Mouse (Mus musculus): ENCODE measurements around the gene Appbp2.

Gene Appbp2

GRCm38 (mm10) chr11:85223248-85223647, 11.7 kb downstream of the Appbp2 start:
- no peak for DNase-seq (ENCODE audit: low spot score in 2 of 2)

- DNase-seq (ENCODE audit: low spot score in 2 of 2) = no peak
Measured at GRCm38 (mm10) chr11:85222561-85222960, 12.4 kb downstream of the Appbp2 start.

- DNase-seq (ENCODE audit: low spot score in 2 of 2) = no peak
Measured at GRCm38 (mm10) chr11:85219014-85219413, 15.9 kb downstream of the Appbp2 start.

DNA sequence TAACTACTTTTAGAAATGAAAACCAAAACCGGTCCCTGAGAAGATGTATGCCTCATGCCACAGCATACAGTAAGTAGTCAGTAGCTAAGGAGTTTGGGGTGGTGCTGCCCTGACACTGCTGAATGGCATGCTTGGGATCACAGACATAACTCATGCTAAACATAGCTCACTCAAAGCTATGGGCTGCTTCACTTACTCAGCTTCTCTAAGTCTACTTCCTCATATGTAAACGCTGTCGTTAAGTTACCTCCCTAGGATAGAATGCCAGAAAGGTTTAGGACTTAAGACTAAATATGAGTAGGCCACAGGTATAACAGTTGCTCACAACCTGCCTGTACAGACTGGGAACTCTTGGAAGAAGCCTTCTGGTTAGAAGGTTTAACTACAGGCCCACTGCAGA, 20.3 kb downstream of the Appbp2 start:
- no peak for DNase-seq (ENCODE audit: low spot score in 2 of 2)

GRCm38 (mm10) chr11:85213215-85213614, 21.7 kb downstream of the Appbp2 start:
- no peak for DNase-seq (ENCODE audit: low spot score in 2 of 2)

DNA sequence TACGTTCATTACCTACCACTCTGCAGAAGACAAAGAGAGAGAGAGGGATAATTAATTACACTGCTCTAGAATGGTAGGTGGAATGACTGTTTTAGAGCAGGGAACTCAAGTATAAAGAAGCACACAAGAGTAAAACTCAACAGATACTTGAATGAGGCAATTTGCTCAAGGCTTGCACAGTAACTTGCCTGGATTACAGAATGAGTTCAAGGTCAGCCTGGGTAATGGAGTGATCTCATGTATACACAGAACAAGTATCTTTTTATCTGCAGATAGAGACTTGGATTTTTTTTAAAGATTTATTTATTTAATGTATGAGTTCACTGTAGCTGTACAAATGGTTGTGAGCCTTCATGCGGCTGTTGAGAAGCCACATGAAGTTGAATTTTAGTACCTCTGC, 23.8 kb downstream of the Appbp2 start:
- DNase-seq (ENCODE audit: low spot score in 2 of 2) = no peak

DNA sequence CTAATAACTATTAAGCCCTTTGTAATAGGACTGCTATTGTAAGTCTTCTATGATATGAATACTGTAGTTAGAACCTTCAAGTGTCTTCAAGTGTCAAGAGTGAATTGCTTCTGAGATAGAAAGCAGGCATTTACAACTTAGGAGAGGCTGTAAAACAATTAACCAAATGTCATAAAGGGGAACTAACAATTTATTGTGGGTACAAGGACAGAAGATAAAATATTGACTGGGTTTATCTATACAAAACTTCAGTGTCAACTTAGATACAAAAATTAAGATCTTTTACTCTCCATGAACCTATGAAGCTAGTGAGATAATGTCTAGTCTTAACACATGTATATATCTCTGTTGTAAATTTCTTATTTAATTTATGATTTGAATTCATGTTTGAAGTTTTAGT, 28.7 kb downstream of the Appbp2 start:
- no peak for DNase-seq (ENCODE audit: low spot score in 2 of 2)

- DNase-seq (ENCODE audit: low spot score in 2 of 2) = no peak
Measured at GRCm38 (mm10) chr11:85198906-85199305, 36.0 kb downstream of the Appbp2 start.

GRCm38 (mm10) chr11:85196046-85196445, 38.9 kb downstream of the Appbp2 start:
- DNase-seq (ENCODE audit: low spot score in 2 of 2) = no peak

DNA sequence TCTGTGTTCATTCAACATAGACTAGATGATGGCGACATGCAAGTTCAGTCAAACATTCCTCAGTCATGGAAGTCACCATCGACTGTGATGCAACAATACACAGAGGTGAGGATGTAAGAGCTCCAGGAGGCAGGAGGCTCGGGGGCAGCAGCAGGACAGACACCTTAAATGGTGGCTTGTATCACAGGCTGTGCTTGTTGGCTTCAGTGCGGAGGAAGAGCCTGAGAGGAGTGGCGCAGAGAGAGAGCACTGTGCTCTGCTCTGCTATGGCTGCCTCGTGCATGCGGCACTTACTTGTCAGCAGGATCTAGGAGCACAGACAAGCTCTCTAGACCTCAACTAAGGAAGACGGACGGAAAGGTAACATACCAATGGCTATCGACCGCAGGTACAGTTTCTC, 40.7 kb downstream of the Appbp2 start:
- DNase-seq (ENCODE audit: low spot score in 2 of 2) = no peak

DNA sequence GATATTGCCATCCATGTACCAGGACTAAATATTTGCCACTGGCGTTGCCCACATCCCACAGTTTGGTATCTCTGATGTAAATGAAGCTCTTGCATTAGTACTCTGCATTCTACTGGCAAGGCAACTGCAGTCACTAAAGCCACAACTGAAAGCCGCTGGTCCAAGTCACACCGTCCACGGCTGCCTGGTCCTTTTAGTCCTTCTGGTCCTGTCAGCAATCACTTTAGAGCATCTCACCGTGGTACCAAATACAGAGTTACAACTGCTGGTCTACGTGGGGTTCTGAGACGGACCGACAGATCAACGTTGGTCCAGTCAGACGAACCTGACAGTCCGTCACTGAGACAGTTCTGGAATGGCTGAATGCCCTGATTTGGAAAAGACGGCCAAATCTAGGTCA, 44.2 kb downstream of the Appbp2 start:
- DNase-seq (ENCODE audit: low spot score in 2 of 2) = no peak

DNA sequence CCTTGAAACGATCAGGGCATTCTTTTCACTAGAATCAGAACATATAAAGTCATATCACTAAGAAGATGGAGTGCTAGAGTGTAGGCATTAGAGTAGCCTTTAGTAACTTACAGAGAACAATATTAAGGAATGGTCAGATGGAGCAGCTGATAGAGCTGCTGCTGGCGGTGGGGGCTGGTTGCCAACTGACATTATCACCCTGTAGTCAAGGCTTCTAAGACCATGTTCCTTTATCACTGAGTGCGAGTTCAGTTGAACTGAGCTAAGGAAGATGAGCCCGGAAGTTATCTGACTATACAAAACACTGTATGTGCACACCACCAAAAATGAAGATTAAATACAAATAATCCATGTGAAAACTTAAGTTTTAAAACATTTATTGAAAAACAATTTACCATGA, 45.8 kb downstream of the Appbp2 start:
- DNase-seq (ENCODE audit: low spot score in 2 of 2) = no peak

- no peak for DNase-seq (ENCODE audit: low spot score in 2 of 2)
Measured at GRCm38 (mm10) chr11:85184839-85185238, 50.1 kb downstream of the Appbp2 start.

DNA sequence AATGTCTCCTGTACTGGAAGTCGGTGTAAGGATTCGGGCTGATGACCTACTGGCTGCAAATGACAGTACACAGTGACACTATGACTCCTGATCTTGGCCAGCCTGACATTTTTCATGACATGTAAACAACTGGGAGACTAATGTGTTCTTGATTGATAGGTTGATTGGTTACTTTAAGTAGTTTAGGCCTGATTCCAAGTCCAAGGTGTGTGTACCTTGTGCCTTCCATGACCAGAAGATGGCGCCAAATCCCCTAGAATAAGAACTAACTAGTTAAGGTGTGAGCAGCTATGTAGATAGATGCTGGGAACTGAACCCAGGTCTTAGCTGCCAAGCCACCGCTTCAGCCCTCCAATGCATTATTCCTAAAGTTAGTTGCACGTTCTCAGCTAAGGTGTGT, 50.8 kb downstream of the Appbp2 start:
- peak in 1 of 2 experiments; percentile 23 for DNase-seq (ENCODE audit: low spot score in 2 of 2)

- DNase-seq (ENCODE audit: low spot score in 2 of 2) = no peak
Measured at GRCm38 (mm10) chr11:85183284-85183779, 51.6 kb downstream of the Appbp2 start.

DNA sequence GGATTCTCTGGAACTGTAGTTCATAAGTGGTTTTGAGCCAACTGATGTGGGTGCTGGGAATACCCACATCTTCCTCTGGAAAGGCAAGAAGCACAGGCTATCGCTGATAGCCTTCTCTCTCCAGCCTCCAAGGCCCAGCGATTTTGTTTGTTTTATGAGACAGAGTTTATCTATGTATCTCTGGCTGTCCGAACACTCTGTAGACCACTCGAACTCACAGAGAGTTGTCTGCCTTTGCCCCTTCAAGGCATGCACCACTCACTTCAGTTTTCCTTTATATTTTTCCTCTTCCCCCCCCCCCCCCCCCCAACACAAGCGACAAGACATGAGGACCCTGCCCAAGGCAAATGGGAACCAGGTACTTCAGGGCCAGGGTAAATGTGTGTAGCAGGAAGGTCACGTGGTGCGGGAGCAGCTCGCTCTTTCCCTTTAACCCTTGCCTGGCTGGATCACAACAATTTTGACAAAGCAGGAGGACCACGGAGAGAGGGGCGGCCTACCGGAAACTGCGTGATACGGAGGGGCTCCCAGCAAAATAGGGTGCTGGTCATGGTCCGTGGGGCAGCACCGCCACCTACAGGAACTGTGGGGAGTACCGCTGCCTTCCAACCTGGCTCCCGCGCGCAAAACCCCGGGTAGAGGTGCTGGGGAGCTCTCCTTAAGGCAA, 52.2 kb downstream of the Appbp2 start:
- peak; percentile 66 to 70 for DNase-seq (ENCODE audit: low spot score in 2 of 2)

DNA sequence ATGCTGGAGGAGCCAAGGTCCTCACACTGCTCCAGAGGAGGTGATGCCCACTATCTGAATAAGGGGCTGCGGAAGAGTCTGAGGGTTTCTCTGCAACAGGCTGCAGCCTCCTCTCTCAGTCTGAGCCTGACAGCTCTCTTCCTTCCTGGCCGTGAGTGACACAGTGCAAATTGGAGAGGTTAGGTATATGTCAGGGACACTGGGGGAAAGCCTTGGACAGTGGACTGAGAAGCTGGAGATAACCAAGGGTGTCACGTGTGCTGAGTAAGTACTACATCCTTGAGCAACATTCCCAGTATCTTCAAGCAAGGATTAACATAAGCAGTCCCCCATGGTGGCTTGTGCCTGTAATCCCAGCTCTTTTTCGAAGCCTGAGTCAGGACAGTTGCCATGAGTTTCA, 56.5 kb downstream of the Appbp2 start:
- no peak for DNase-seq (ENCODE audit: low spot score in 2 of 2)

GRCm38 (mm10) chr11:85177761-85178160, 57.2 kb downstream of the Appbp2 start:
- no peak for DNase-seq (ENCODE audit: low spot score in 2 of 2)

- DNase-seq (ENCODE audit: low spot score in 2 of 2) = no peak
Measured at GRCm38 (mm10) chr11:85175941-85176340, 59.0 kb downstream of the Appbp2 start.

- DNase-seq (ENCODE audit: low spot score in 2 of 2) = no peak
Measured at GRCm38 (mm10) chr11:85170833-85171232, 64.1 kb downstream of the Appbp2 start.

GRCm38 (mm10) chr11:85170058-85170740, 64.7 kb downstream of the Appbp2 start, which contains the start of gene 1700125H20Rik:
Gene 1700125H20Rik (plus strand): TSS chr11:85170404.
- DNase-seq (ENCODE audit: low spot score in 2 of 2) = peak; percentile 85 to 89

DNA sequence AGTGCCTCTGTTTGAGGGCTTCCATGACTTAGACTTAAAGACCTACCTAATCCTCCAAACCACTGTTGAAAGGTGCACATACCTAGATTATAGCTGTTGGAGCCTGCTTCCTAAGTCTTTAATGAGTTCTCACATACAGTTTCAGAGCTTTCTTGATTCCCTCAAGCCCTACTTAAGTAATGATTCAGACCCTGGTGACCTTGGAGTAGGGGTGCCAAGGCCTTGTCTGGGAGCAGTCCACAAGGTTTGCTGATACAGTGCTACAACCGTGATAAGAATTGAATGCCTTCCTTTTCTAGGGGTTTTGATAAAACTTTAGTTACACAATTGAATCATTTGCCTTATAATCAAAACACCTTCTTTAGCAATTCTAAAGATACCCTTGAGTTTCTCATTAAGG, 67.4 kb downstream of the Appbp2 start:
- DNase-seq (ENCODE audit: low spot score in 2 of 2) = no peak

- DNase-seq (ENCODE audit: low spot score in 2 of 2) = no peak
Measured at GRCm38 (mm10) chr11:85164371-85164770, 70.6 kb downstream of the Appbp2 start.
